Mouse (Mus musculus) C2C12 (cell line): ENCODE data around the gene Ddah1.

Experiments used
- CEBPB ChIP-seq: IDR thresholded peaks from one replicate; pipeline ENCODE4 v1.6.1; 2011; ENCODE audit warnings: low read depth, mild to moderate bottlenecking, control low read depth, moderate library complexity
- CTCF ChIP-seq: IDR thresholded peaks from one replicate; pipeline ENCODE4 v1.5.1; 2011; ENCODE audit not compliant: control insufficient read depth, insufficient read depth, insufficient read length
- FOSL1 ChIP-seq: IDR thresholded peaks from one replicate; pipeline ENCODE4 v1.8.0; 2011; ENCODE audit warnings: mild to moderate bottlenecking, low read length; ENCODE audit not compliant: poor library complexity, insufficient read depth, severe bottlenecking
- MAX ChIP-seq: IDR thresholded peaks from one replicate; pipeline ENCODE4 v1.6.1; 2011; ENCODE audit warnings: mild to moderate bottlenecking, control low read depth
- MYOD1 ChIP-seq: IDR thresholded peaks from one replicate; pipeline ENCODE4 v1.6.1; 2011; ENCODE audit warnings: low read depth; ENCODE audit not compliant: control insufficient read depth, insufficient read length
- MYOG ChIP-seq: IDR thresholded peaks from one replicate; pipeline ENCODE4 v1.6.1; 2011; ENCODE audit not compliant: control insufficient read depth, insufficient read length; ENCODE audit errors: extremely low read depth
- USF1 ChIP-seq: IDR thresholded peaks from one replicate; pipeline ENCODE4 v1.6.1; 2011; ENCODE audit warnings: low read depth, mild to moderate bottlenecking, control low read depth, moderate library complexity

DNA sequence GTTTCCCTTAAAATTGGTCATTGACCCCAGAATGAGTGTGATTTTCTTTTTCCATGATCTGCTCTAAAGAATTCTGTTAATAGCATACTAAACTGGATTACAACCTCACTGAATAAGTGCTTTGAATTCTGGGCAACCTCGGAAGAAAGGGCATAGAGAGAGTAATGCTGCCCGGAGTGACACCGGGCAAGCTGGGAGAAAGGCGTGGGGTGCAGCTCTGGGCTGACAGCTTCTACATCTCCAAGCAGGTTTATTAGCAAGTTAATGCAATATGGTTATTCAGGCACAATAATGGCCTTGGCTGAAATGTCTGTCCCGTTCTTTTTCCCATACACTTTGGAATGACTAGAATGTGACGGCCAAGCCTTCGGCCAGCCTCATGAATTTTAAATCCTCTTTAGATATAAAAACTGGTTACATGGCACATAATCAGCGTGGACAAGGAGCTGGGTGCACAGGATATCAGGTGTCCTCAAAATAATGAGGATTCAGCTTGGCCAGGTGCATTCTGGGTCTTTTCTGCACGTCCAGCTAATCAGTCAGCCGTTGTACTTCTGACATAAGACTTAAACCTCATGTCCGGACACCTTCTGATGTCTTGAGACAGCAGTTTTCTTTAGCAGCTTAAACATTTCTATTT, 67.1 kb downstream of the Ddah1 start:
- TF ChIP-seq CTCF (no peak), USF1 (no peak), MYOG (no peak), CEBPB (no peak), MYOD1 (no peak), FOSL1 (no peak), MAX (no peak)
